Mouse (Mus musculus) E14TG2a.4 (cell line): ENCODE data around the gene Chd9.
"Not testable (repeated sequence)": the region's sequence is repeated elsewhere in the genome, so short reads cannot be mapped to it uniquely, and the experiment has no call there.

ENCODE experiments used
- H3K27me3 ChIP-seq: 2 replicates; pipeline ENCODE4 v1.6.1; 2014; ENCODE audit warnings: low read length, control low read depth; ENCODE audit not compliant: insufficient read depth
- H3K36me3 ChIP-seq: 2 replicates; pipeline ENCODE4 v1.6.1; 2014; ENCODE audit warnings: low read length, control low read depth; ENCODE audit not compliant: insufficient read depth
- H3K4me1 ChIP-seq: replicated peaks from 2 replicates; pipeline ENCODE4 v1.6.1; 2014; ENCODE audit warnings: low read depth, low read length, control low read depth
- H3K4me3 ChIP-seq: replicated peaks from 2 replicates; pipeline ENCODE4 v1.5.1; 2014; ENCODE audit warnings: mild to moderate bottlenecking, low read length
- H3K9me3 ChIP-seq: 2 replicates; pipeline ENCODE4 v1.6.1; 2014; ENCODE audit warnings: low read length, control low read depth
- CTCF ChIP-seq: conservative IDR thresholded peaks from 2 replicates; pipeline ENCODE4 v1.5.1; 2014; ENCODE audit warnings: low read length
- NANOG ChIP-seq: IDR thresholded peaks from 2 replicates; pipeline ENCODE4 v1.6.1; 2014; ENCODE audit warnings: borderline replicate concordance, low read length, mixed read lengths
- POU5F1 ChIP-seq: IDR thresholded peaks from 2 replicates; pipeline ENCODE4 v1.6.1; 2014; ENCODE audit warnings: low read length, borderline replicate concordance

Chd9 gene

DNA sequence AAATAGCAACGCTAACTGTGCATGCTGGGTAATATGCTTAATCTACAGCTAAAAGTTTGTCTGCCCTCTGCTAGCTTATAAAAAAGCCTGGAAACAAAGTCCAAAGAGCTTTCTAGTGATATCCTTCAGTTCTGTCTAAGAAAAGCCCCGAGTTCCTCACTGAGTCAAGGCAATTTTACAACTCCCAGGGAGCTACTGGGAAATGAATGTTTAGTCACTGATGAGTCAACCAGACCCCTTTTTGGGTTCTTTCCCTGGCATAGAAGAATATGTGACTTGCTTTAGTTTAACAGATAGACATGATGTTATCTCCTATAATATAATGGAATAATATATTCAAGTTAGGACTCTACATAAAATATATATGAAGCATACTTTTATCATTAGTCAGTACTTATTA lies 73.8 kb downstream of the Chd9 start:
- no peak for TF ChIP-seq CTCF
- no peak for TF ChIP-seq POU5F1
- no peak for TF ChIP-seq NANOG
- Histone ChIP-seq H3K4me3 (no peak overlapping the region), H3K36me3 (no peaks in the 10 kb centered on the region), H3K4me1 (peaks cover 85% of the 10 kb centered on the region), H3K9me3 (no peaks in the 10 kb centered on the region), H3K27me3 (no peaks in the 10 kb centered on the region)

DNA sequence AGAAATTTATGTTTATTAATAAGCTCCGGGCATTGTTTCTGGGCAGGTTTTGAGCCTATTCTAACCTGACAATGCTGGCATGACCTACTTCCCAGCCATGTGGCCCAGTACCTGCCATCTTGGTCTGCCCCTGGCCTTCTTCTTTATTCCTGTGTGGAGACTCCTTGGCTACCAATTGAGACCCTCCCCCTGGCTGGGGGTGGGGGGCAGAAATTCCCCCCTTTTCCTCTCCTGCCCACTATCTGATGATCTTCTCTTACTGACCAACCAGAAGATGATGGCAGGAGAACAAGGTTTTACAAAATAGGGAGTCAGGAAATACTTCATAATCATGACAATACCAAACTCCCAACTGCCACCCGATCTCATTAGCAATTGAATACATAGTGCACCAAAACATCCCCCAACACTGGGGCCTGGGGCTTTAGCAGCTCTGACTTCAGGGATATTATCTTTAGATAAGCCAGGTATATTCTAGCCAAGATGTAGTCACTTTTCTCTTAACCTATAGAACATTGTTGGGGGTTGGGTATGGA lies 76.1 kb downstream of the Chd9 start:
- H3K9me3 ChIP-seq: no peaks in the 10 kb centered on the region
- no peaks in the 10 kb centered on the region for H3K36me3 ChIP-seq
- no peaks in the 10 kb centered on the region for H3K27me3 ChIP-seq
- H3K4me1 ChIP-seq: peaks cover 74% of the 10 kb centered on the region
- peak overlapping the region; percentile 61 for H3K4me3 ChIP-seq
- TF ChIP-seq CTCF (no peak), NANOG (peak; percentile 43; the same call in 1 of the 2 replicates), POU5F1 (peak; percentile 61; the same call in 1 of the 2 replicates)

DNA sequence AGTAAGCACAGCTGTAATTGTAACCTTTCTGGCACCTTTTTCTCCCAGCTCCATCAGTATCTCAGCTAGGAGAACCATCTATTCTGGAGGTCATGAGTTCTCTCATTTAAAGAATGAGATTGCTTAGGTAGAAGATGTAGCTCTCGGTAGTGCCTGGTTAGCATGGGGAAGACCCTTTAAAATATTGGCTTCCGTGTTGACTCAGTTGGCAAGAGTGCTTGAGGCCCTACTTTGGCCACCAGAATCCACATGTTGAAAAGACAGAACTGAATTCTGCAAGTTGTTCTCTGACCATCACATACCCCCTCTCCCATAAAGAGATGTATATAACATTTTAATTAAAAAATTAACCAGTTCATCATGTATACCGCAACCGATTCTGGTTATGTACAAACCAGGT lies 78.8 kb downstream of the Chd9 start:
- no peaks in the 10 kb centered on the region for H3K27me3 ChIP-seq
- H3K36me3 ChIP-seq: no peaks in the 10 kb centered on the region
- H3K4me3 ChIP-seq: peak overlapping the region; percentile 90
- TF ChIP-seq POU5F1: no peak
- TF ChIP-seq NANOG: no peak
- no peak for TF ChIP-seq CTCF
- H3K9me3 ChIP-seq: no peaks in the 10 kb centered on the region
- H3K4me1 ChIP-seq: peaks cover 73% of the 10 kb centered on the region

DNA sequence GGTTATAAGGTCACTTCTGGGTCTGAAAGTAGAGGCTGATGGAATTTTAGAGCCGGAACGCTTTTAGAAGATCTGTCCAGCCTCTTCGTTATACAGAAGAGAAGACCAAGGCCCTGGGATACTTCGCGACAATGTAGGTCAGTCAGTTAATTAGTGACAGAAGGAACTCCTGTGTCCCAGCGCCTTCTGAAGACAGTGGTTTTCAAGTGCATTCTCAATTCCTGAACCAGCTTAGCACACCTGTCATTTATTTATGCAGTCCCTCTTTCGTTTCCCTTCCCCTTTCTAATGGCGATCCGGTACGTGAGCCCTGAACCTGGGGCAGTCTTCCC lies 79.3 kb downstream of the Chd9 start:
- H3K36me3 ChIP-seq: no peaks in the 10 kb centered on the region
- H3K27me3 ChIP-seq: no peaks in the 10 kb centered on the region
- peaks cover 69% of the 10 kb centered on the region for H3K4me1 ChIP-seq
- TF ChIP-seq POU5F1 (no peak), CTCF (no peak), NANOG (no peak)
- H3K9me3 ChIP-seq: no peaks in the 10 kb centered on the region
- peak overlapping the region; percentile 90 for H3K4me3 ChIP-seq

- Histone ChIP-seq H3K4me1 (peaks cover 64% of the 10 kb centered on the region), H3K27me3 (no peaks in the 10 kb centered on the region), H3K4me3 (peak overlapping the region; percentile 90), H3K9me3 (no peaks in the 10 kb centered on the region), H3K36me3 (no peaks in the 10 kb centered on the region; the same call in 1 of the 2 replicates)
- TF ChIP-seq NANOG: no peak
- TF ChIP-seq POU5F1: no peak
- no peak for TF ChIP-seq CTCF
Measured at GRCm38 (mm10) chr8:90907848-90908551, 79.8 kb downstream of the Chd9 start.

GRCm38 (mm10) chr8:90908580-90909471 lies 80.7 kb downstream of the Chd9 start:
- no peaks in the 10 kb centered on the region; the same call in 1 of the 2 replicates for H3K36me3 ChIP-seq
- no peaks in the 10 kb centered on the region for H3K27me3 ChIP-seq
- H3K4me1 ChIP-seq: peaks cover 56% of the 10 kb centered on the region
- peak overlapping the region; percentile 90 for H3K4me3 ChIP-seq
- no peaks in the 10 kb centered on the region for H3K9me3 ChIP-seq
- TF ChIP-seq CTCF: no peak
- no peak for TF ChIP-seq NANOG
- no peak for TF ChIP-seq POU5F1

DNA sequence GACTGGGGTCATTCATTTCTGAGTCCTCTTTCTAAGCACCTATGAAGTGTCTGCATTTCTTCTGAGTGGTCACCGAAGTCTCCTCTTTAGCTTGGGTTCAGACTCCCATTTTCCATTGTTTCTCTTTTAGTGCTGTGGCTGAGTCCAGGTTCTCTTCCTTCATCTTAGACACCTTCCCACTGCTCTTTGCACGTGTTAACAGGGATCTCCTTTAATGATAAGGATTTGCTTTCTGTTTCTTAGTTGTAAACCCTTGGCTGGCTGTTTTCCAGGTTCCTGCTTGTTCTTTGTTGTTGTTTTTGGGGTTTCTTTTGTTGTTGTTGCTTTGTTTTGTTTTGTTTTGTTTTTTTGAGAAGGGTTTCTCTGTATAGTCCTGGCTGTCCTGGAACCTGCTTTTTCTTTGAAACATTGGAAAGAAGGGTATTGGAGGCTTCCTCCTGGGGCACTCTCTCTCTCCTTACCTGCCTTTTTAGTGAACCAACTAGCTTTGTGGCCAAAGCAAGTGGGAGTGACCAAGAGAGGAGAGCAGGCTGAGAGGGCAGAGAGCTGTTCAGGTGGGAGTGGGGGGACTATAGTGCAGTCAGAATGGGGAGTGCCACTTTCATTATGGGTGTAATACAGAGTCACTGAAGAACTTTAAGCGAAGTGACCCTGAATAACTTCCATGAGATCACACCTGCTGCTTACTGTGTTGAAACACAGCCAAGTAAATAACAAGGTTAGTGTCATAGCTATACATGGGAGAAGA lies 95.2 kb downstream of the Chd9 start:
- peaks cover 10% of the 10 kb centered on the region for H3K4me1 ChIP-seq
- TF ChIP-seq NANOG (no peak), CTCF (no peak), POU5F1 (no peak)
- no peak overlapping the region for H3K4me3 ChIP-seq
- no peaks in the 10 kb centered on the region for H3K27me3 ChIP-seq
- H3K36me3 ChIP-seq: peaks cover 12% of the 10 kb centered on the region
- no peaks in the 10 kb centered on the region for H3K9me3 ChIP-seq

- Histone ChIP-seq H3K4me3 (no peak overlapping the region), H3K36me3 (peaks cover 25% of the 10 kb centered on the region), H3K9me3 (no peaks in the 10 kb centered on the region), H3K4me1 (peaks cover 14% of the 10 kb centered on the region), H3K27me3 (no peaks in the 10 kb centered on the region)
- TF ChIP-seq POU5F1 (no peak), NANOG (no peak), CTCF (no peak)
Measured at GRCm38 (mm10) chr8:90928412-90928811, 100.3 kb downstream of the Chd9 start.

GRCm38 (mm10) chr8:90930125-90930524 lies 102.0 kb downstream of the Chd9 start:
- H3K4me3 ChIP-seq, H3K9me3 ChIP-seq, H3K27me3 ChIP-seq: not testable (repeated sequence)
- H3K4me1 ChIP-seq: peaks cover 13% of the 10 kb centered on the region
- peaks cover 42% of the 10 kb centered on the region for H3K36me3 ChIP-seq
